Mouse (Mus musculus): ENCODE measurements around the gene Polrmt.

Gene Polrmt

GRCm38 (mm10) chr10:79743161-79743560, 3.2 kb downstream of the Polrmt start:
- no peak for DNase-seq (ENCODE audit: low read depth)

GRCm38 (mm10) chr10:79740863-79741262, 5.5 kb downstream of the Polrmt start:
- DNase-seq (ENCODE audit: low read depth) = no peak

GRCm38 (mm10) chr10:79739234-79739633, 7.1 kb downstream of the Polrmt start:
- no peak for DNase-seq (ENCODE audit: low read depth)

GRCm38 (mm10) chr10:79738259-79738658, 8.1 kb downstream of the Polrmt start:
- DNase-seq (ENCODE audit: low read depth) = no peak

GRCm38 (mm10) chr10:79736706-79737105, 9.7 kb downstream of the Polrmt start:
- no peak for DNase-seq (ENCODE audit: low read depth)

GRCm38 (mm10) chr10:79735361-79735760, 11.0 kb downstream of the Polrmt start:
- DNase-seq (ENCODE audit: low read depth) = no peak

GRCm38 (mm10) chr10:79733847-79734246, 12.5 kb downstream of the Polrmt start:
- no peak for DNase-seq (ENCODE audit: low read depth)

- no peak for DNase-seq (ENCODE audit: low read depth)
These were observed 13.9 kb downstream of the Polrmt start for GRCm38 (mm10) chr10:79732500-79732899.

GRCm38 (mm10) chr10:79729357-79729965, 16.9 kb downstream of the Polrmt start:
- no peak for DNase-seq (ENCODE audit: low read depth)

GRCm38 (mm10) chr10:79728323-79729249, 17.8 kb downstream of the Polrmt start:
- DNase-seq (ENCODE audit: low read depth) = no peak

- no peak for DNase-seq (ENCODE audit: low read depth)
These were observed 20.3 kb downstream of the Polrmt start for GRCm38 (mm10) chr10:79726090-79726489.

GRCm38 (mm10) chr10:79723692-79724091, 22.7 kb downstream of the Polrmt start:
- DNase-seq (ENCODE audit: low read depth) = no peak

GRCm38 (mm10) chr10:79723047-79723446, 23.3 kb downstream of the Polrmt start:
- no peak for DNase-seq (ENCODE audit: low read depth)

GRCm38 (mm10) chr10:79721089-79721488, 25.3 kb downstream of the Polrmt start:
- no peak for DNase-seq (ENCODE audit: low read depth)

- peak; percentile 89 for DNase-seq (ENCODE audit: low read depth)
These were observed 28.6 kb downstream of the Polrmt start for GRCm38 (mm10) chr10:79717640-79718357.

- no peak for DNase-seq (ENCODE audit: low read depth)
These were observed 29.4 kb downstream of the Polrmt start for GRCm38 (mm10) chr10:79716988-79717355.

GRCm38 (mm10) chr10:79716254-79716987, 30.0 kb downstream of the Polrmt start, which contains the start of gene Hcn2:
Gene Hcn2, plus strand, starts transcription at chr10:79716634.
- no peak for DNase-seq (ENCODE audit: low read depth)

- DNase-seq (ENCODE audit: low read depth) = no peak
These were observed 31.4 kb downstream of the Polrmt start for GRCm38 (mm10) chr10:79714996-79715395.

GRCm38 (mm10) chr10:79713163-79713562, 33.2 kb downstream of the Polrmt start:
- DNase-seq (ENCODE audit: low read depth) = no peak

- DNase-seq (ENCODE audit: low read depth) = peak; percentile 97
These were observed 33.8 kb downstream of the Polrmt start for GRCm38 (mm10) chr10:79712499-79713126.

- DNase-seq (ENCODE audit: low read depth) = no peak
These were observed 34.4 kb downstream of the Polrmt start for GRCm38 (mm10) chr10:79712029-79712428.

Measured in c-Kit-positive CD71-positive TER-119-negative erythroid progenitor cells, embryonic 14.5 days (primary cell).